ENCODE assay signal across 11 mouse cellular contexts in genomic region chr11:19350331-19351242, GRCm38 (mm10).
A peak's percentile ranks its signal among the peaks of the same experiment; 100 is the strongest.
DNase-seq lines count a peak whose midpoint lies in the region; ATAC-seq and TF ChIP-seq lines count a peak whose summit lies in the region.
"Had no signal": no experiment of that assay in that cellular context is flagged by ENCODE, and none has a peak within 500 bp of the region (broad histone marks: within the 10 kb centered on the region; RNA-seq: fewer than 3 reads in every experiment).

No protein-coding gene starts in this region.

- no peak for DNase-seq in heart, postnatal 10 days
- DNase-seq in brain, embryonic 18.5 days (ENCODE audit: low read depth, low spot score) = peak; percentile 4
- no peak for DNase-seq in thymus, adult 2 months
- no peak for DNase-seq in gastrocnemius, postnatal 14 days
- DNase-seq: adrenal gland, adult 8-10 months; cerebellum, adult 9-11 months had no signal

- H3K4me1 ChIP-seq in heart, embryonic 13.5 days = no peaks in the 10 kb centered on the region
- H3K4me1 ChIP-seq in hindbrain, embryonic 13.5 days (replicated peaks) = peaks cover 25% of the 10 kb centered on the region
- peaks cover 12% of the 10 kb centered on the region for H3K4me1 ChIP-seq in midbrain, embryonic 12.5 days
- no peaks in the 10 kb centered on the region for H3K4me1 ChIP-seq in thymus, adult 2 months (replicated peaks; ENCODE audit: control insufficient read depth, insufficient read depth, low read length)

- H3K9ac ChIP-seq in heart, embryonic 13.5 days = no peak overlapping the region
- peak overlapping the region; percentile 61; the same call in 1 of the 2 replicates for H3K9ac ChIP-seq in hindbrain, embryonic 13.5 days
- no peak overlapping the region for H3K9ac ChIP-seq in midbrain, embryonic 12.5 days (replicated peaks)

- no peak for ATAC-seq in heart, embryonic 13.5 days (ENCODE audit: extremely low read depth, insufficient number of reproducible peaks, low FRiP score, low TSS enrichment)
- peak; percentile 58; the same call in 1 of the 2 replicates for ATAC-seq in hindbrain, embryonic 13.5 days (ENCODE audit: low FRiP score)
- peak; percentile 36; the same call in 1 of the 2 replicates for ATAC-seq in midbrain, embryonic 12.5 days (ENCODE audit: low FRiP score, low read depth)
- ATAC-seq in frontal cortex, adult (ENCODE audit: low TSS enrichment) = no peak

- intact Hi-C loops in heart, postnatal 10 days (cut with DNase I) = no loop called here
- intact Hi-C loops in gastrocnemius, postnatal 14 days (cut with DNase I; ENCODE audit: low total_unique reads) = loop anchor here (10.0 kb wide), 1 partner anchor 304 kb away; no protein-coding TSS in a partner anchor

- H3K27ac ChIP-seq in heart, embryonic 13.5 days (replicated peaks) = no peak overlapping the region
- H3K27ac ChIP-seq in hindbrain, embryonic 13.5 days = peak overlapping the region; percentile 58
- H3K27ac ChIP-seq in midbrain, embryonic 12.5 days (replicated peaks) = no peak overlapping the region
- no peak overlapping the region for H3K27ac ChIP-seq in thymus, adult 2 months (ENCODE audit: control insufficient read depth, insufficient read depth, low read length)

- no peaks in the 10 kb centered on the region for H3K9me3 ChIP-seq in heart, embryonic 13.5 days
- H3K9me3 ChIP-seq in hindbrain, embryonic 13.5 days = no peaks in the 10 kb centered on the region
- no peaks in the 10 kb centered on the region for H3K9me3 ChIP-seq in midbrain, embryonic 12.5 days

- no peaks in the 10 kb centered on the region for H3K36me3 ChIP-seq in heart, embryonic 13.5 days
- no peaks in the 10 kb centered on the region for H3K36me3 ChIP-seq in hindbrain, embryonic 13.5 days
- no peaks in the 10 kb centered on the region for H3K36me3 ChIP-seq in midbrain, embryonic 12.5 days
- no peaks in the 10 kb centered on the region for H3K36me3 ChIP-seq in thymus, adult 2 months (ENCODE audit: control insufficient read depth, insufficient read depth, low read length)

- no peak for TF ChIP-seq CTCF in thymus, adult 2 months (IDR thresholded peaks at IDR 0.05; ENCODE audit: borderline replicate concordance, control insufficient read depth, extremely low read depth, insufficient read depth, low read length, poor library complexity)

- WGBS in heart, embryonic 13.5 days = 60% methylated on average over 13 of the region's 13 CpGs
- 36% methylated on average over 13 of the region's 13 CpGs for WGBS in hindbrain, embryonic 13.5 days
- 66% methylated on average over 13 of the region's 13 CpGs for WGBS in midbrain, embryonic 12.5 days
- WGBS in thymus, adult 2 months = 93% methylated on average over 13 of the region's 13 CpGs

- no peak overlapping the region for H3K4me3 ChIP-seq in heart, embryonic 13.5 days
- H3K4me3 ChIP-seq in hindbrain, embryonic 13.5 days = peak overlapping the region; percentile 21
- no peak overlapping the region for H3K4me3 ChIP-seq in midbrain, embryonic 12.5 days
- H3K4me3 ChIP-seq in thymus, adult 2 months (ENCODE audit: control insufficient read depth, insufficient read depth, low read length) = no peak overlapping the region

- no peaks in the 10 kb centered on the region for H3K27me3 ChIP-seq in heart, embryonic 13.5 days (replicated peaks)
- no peaks in the 10 kb centered on the region for H3K27me3 ChIP-seq in hindbrain, embryonic 13.5 days
- no peaks in the 10 kb centered on the region for H3K27me3 ChIP-seq in midbrain, embryonic 12.5 days
- H3K27me3 ChIP-seq in thymus, adult 2 months (ENCODE audit: control insufficient read depth, insufficient read depth, low read length) = no peaks in the 10 kb centered on the region

- peak overlapping the region; percentile 13; the same call in 1 of the 2 replicates for H3K4me2 ChIP-seq in heart, embryonic 13.5 days
- peak overlapping the region; percentile 45 for H3K4me2 ChIP-seq in hindbrain, embryonic 13.5 days
- peak overlapping the region; percentile 1 for H3K4me2 ChIP-seq in midbrain, embryonic 12.5 days (replicated peaks)
- H3K4me2 ChIP-seq: heart, embryonic 11.5 days had no signal

- no peak for TF ChIP-seq POLR2A in thymus, adult 2 months (IDR thresholded peaks at IDR 0.05; ENCODE audit: control insufficient read depth, extremely low read depth, insufficient read depth, low read length, poor library complexity)

Comparison
In these comparisons a context has a peak if more than half of its experiments do, and no peak if none do; other contexts are left out.
1. ATAC-seq: peak in hindbrain, embryonic 13.5 days (single experiment) and midbrain, embryonic 12.5 days (single experiment); none in heart, embryonic 13.5 days (single experiment) and frontal cortex, adult (single experiment).
2. Peak in every context shown above with its lines, with median percentiles within 50 percentile points of each other: H3K4me2 ChIP-seq.